Mouse (Mus musculus) ES-E14 (cell line): ENCODE data around the gene 5330417H12Rik.

Experiments
- CHD2 ChIP-seq: IDR thresholded peaks from 2 replicates; pipeline ENCODE4 v1.6.1; 2014; ENCODE audit warnings: mild to moderate bottlenecking, low read depth, low read length, inconsistent platforms
- MAFK ChIP-seq: IDR thresholded peaks from 2 replicates; pipeline ENCODE4 v1.6.1; 2014; ENCODE audit warnings: mild to moderate bottlenecking, low read depth, low read length, inconsistent platforms; ENCODE audit not compliant: insufficient read depth
- ZC3H11A ChIP-seq: IDR thresholded peaks from 2 replicates; pipeline ENCODE4 v1.6.1; 2012; ENCODE audit warnings: low read depth, mild to moderate bottlenecking, inconsistent platforms, low read length, borderline replicate concordance
- ZNF384 ChIP-seq: IDR thresholded peaks from 2 replicates; pipeline ENCODE4 v1.6.1; 2012; ENCODE audit warnings: low read depth, low read length, inconsistent platforms

DNA sequence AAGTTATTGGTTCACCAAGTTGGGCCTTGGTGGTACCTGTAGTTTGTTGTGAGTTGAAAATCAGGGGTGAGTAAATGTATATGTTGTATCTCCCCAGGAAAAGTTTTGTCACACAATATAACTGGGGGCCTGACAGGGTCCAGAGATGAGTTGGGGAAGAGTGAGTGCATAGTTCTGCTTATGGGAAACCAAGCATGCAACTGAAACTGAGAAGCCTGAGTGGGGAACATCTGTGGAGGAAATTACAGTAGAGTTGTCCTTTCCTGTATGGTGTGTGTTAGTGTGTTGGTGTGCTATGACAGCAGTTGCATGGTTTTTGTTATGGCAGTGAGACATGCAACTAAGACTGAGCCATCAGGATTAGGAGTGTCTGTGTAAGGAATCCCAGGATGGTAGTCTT, 3.4 kb upstream of the 5330417H12Rik start:
- TF ChIP-seq MAFK, result no peak
- TF ChIP-seq ZNF384, result no peak
- no peak for TF ChIP-seq CHD2
- no peak for TF ChIP-seq ZC3H11A
